Mouse (Mus musculus): ENCODE results near the gene Vwc2l. TPM values are rescaled to one million over a fixed set of nuclear protein-coding genes. Genes with fewer than 3 reads are reported as not detected.

Gene Vwc2l
- polyA plus RNA-seq, 2 experiments: not detected

- ATAC-seq (ENCODE audit: low FRiP score, low read depth) (no peak), DNase-seq (ENCODE audit: low spot score) (no peak)
- WGBS: 80% methylated on average over 7 of the region's 7 CpGs
These were observed 116.7 kb downstream of the Vwc2l start for GRCm38 (mm10) chr1:70842222-70842621.

GRCm38 (mm10) chr1:70845276-70845675 is 119.8 kb downstream of the Vwc2l start:
- no peak for TF ChIP-seq POLR2A (IDR thresholded peaks at IDR 0.05; ENCODE audit: borderline replicate concordance, extremely low read depth, insufficient read depth, insufficient read length)
- no peak overlapping the region for H3K27ac ChIP-seq (replicated peaks; ENCODE audit: low read depth, low read length)
- no peak for DNase-seq (ENCODE audit: low spot score)
- H3K4me1 ChIP-seq (ENCODE audit: control insufficient read depth, insufficient read depth, low read length): no peaks in the 10 kb centered on the region
- H3K36me3 ChIP-seq (ENCODE audit: control insufficient read depth, insufficient read depth, low read length): no peaks in the 10 kb centered on the region
- no peak overlapping the region for H3K4me2 ChIP-seq (replicated peaks; ENCODE audit: low read depth, low read length, severe bottlenecking)
- no peak for ATAC-seq (ENCODE audit: low FRiP score, low read depth)
- no peaks in the 10 kb centered on the region for H3K27me3 ChIP-seq (ENCODE audit: control insufficient read depth, insufficient read depth, low read length)
- H3K4me3 ChIP-seq (replicated peaks; ENCODE audit: low read length): no peak overlapping the region
- no peak overlapping the region for H3K9ac ChIP-seq (ENCODE audit: low read depth, low read length, severe bottlenecking)
- no peaks in the 10 kb centered on the region for H3K9me3 ChIP-seq (ENCODE audit: control insufficient read depth, low read length)

More at GRCm38 (mm10) chr1:70842222-70842621, 116.7 kb downstream of the Vwc2l start:
- Histone ChIP-seq H3K4me3 (replicated peaks; ENCODE audit: low read length) (no peak overlapping the region), H3K9me3 (ENCODE audit: control insufficient read depth, low read length) (no peaks in the 10 kb centered on the region), H3K4me2 (replicated peaks; ENCODE audit: low read depth, low read length, severe bottlenecking) (no peak overlapping the region), H3K27ac (replicated peaks; ENCODE audit: low read depth, low read length) (no peak overlapping the region), H3K4me1 (ENCODE audit: control insufficient read depth, insufficient read depth, low read length) (no peaks in the 10 kb centered on the region), H3K36me3 (ENCODE audit: control insufficient read depth, insufficient read depth, low read length) (no peaks in the 10 kb centered on the region), H3K27me3 (ENCODE audit: control insufficient read depth, insufficient read depth, low read length) (no peaks in the 10 kb centered on the region), H3K9ac (ENCODE audit: low read depth, low read length, severe bottlenecking) (no peak overlapping the region)
- TF ChIP-seq POLR2A (IDR thresholded peaks at IDR 0.05; ENCODE audit: borderline replicate concordance, extremely low read depth, insufficient read depth, insufficient read length): no peak

- TF ChIP-seq POLR2A (IDR thresholded peaks at IDR 0.05; ENCODE audit: borderline replicate concordance, extremely low read depth, insufficient read depth, insufficient read length): no peak
- H3K27ac ChIP-seq (replicated peaks; ENCODE audit: low read depth, low read length): no peak overlapping the region
- H3K4me3 ChIP-seq (replicated peaks; ENCODE audit: low read length): no peak overlapping the region
- no peaks in the 10 kb centered on the region for H3K27me3 ChIP-seq (ENCODE audit: control insufficient read depth, insufficient read depth, low read length)
- 45% methylated on average over 12 of the region's 12 CpGs for WGBS
- no peaks in the 10 kb centered on the region for H3K4me1 ChIP-seq (ENCODE audit: control insufficient read depth, insufficient read depth, low read length)
- no peaks in the 10 kb centered on the region for H3K9me3 ChIP-seq (ENCODE audit: control insufficient read depth, low read length)
- no peak overlapping the region for H3K4me2 ChIP-seq (replicated peaks; ENCODE audit: low read depth, low read length, severe bottlenecking)
- no peaks in the 10 kb centered on the region for H3K36me3 ChIP-seq (ENCODE audit: control insufficient read depth, insufficient read depth, low read length)
- H3K9ac ChIP-seq (ENCODE audit: low read depth, low read length, severe bottlenecking): no peak overlapping the region
- DNase-seq (ENCODE audit: low spot score): no peak
- ATAC-seq (ENCODE audit: low FRiP score, low read depth): no peak
These were observed 126.3 kb downstream of the Vwc2l start for GRCm38 (mm10) chr1:70851633-70852390.

GRCm38 (mm10) chr1:70853446-70853845 is 127.9 kb downstream of the Vwc2l start:
- Histone ChIP-seq H3K4me1 (ENCODE audit: control insufficient read depth, insufficient read depth, low read length) (no peaks in the 10 kb centered on the region), H3K27me3 (ENCODE audit: control insufficient read depth, insufficient read depth, low read length) (no peaks in the 10 kb centered on the region), H3K27ac (replicated peaks; ENCODE audit: low read depth, low read length) (no peak overlapping the region), H3K9ac (ENCODE audit: low read depth, low read length, severe bottlenecking) (no peak overlapping the region), H3K4me2 (replicated peaks; ENCODE audit: low read depth, low read length, severe bottlenecking) (no peak overlapping the region), H3K9me3 (ENCODE audit: control insufficient read depth, low read length) (no peaks in the 10 kb centered on the region), H3K36me3 (ENCODE audit: control insufficient read depth, insufficient read depth, low read length) (no peaks in the 10 kb centered on the region), H3K4me3 (replicated peaks; ENCODE audit: low read length) (no peak overlapping the region)
- no peak for TF ChIP-seq POLR2A (IDR thresholded peaks at IDR 0.05; ENCODE audit: borderline replicate concordance, extremely low read depth, insufficient read depth, insufficient read length)
- WGBS: 73% methylated on average over 11 of the region's 11 CpGs
- peak; percentile 34 for DNase-seq (ENCODE audit: low spot score)
- ATAC-seq (ENCODE audit: low FRiP score, low read depth): no peak

- ATAC-seq (ENCODE audit: low FRiP score, low read depth): no peak
- no peak for DNase-seq (ENCODE audit: low spot score)
- no peak for TF ChIP-seq POLR2A (IDR thresholded peaks at IDR 0.05; ENCODE audit: borderline replicate concordance, extremely low read depth, insufficient read depth, insufficient read length)
- Histone ChIP-seq H3K36me3 (ENCODE audit: control insufficient read depth, insufficient read depth, low read length) (no peaks in the 10 kb centered on the region), H3K9me3 (ENCODE audit: control insufficient read depth, low read length) (no peaks in the 10 kb centered on the region), H3K4me3 (replicated peaks; ENCODE audit: low read length) (no peak overlapping the region), H3K27ac (replicated peaks; ENCODE audit: low read depth, low read length) (no peak overlapping the region), H3K9ac (ENCODE audit: low read depth, low read length, severe bottlenecking) (no peak overlapping the region), H3K4me1 (ENCODE audit: control insufficient read depth, insufficient read depth, low read length) (no peaks in the 10 kb centered on the region), H3K4me2 (replicated peaks; ENCODE audit: low read depth, low read length, severe bottlenecking) (no peak overlapping the region), H3K27me3 (ENCODE audit: control insufficient read depth, insufficient read depth, low read length) (no peaks in the 10 kb centered on the region)
- 73% methylated on average over 5 of the region's 5 CpGs for WGBS
These were observed 130.4 kb downstream of the Vwc2l start for GRCm38 (mm10) chr1:70855912-70856311.
